Mouse (Mus musculus) CH12.LX (cell line): Measurements from ENCODE around the gene Tekt4. TPM values are rescaled to one million over a fixed set of nuclear protein-coding genes. Genes with fewer than 3 reads are reported as not detected.

Experiments
- DNase-seq: peaks from one replicate; pipeline ENCODE4 v3.0.0-alpha.2; 2013; ENCODE audit errors: extremely low read depth
- H3K27ac ChIP-seq: 2 replicates; pipeline ENCODE4 v1.5.1; 2012; ENCODE audit warnings: low read depth, mild to moderate bottlenecking, control low read depth, moderate library complexity; ENCODE audit not compliant: insufficient read depth
- H3K27me3 ChIP-seq: replicated peaks from 2 replicates; pipeline ENCODE3; 2012; ENCODE audit warnings: inconsistent platforms
- H3K36me3 ChIP-seq, 2 experiments: replicated peaks in 1 of 2; 2 replicates each; pipeline versions ENCODE3 to v1.6.1; 2012; ENCODE audit warnings: inconsistent platforms in 1 of 2, low read length in 1 of 2, mild to moderate bottlenecking in 1 of 2, mixed read lengths in 1 of 2, moderate library complexity in 1 of 2; ENCODE audit not compliant: control insufficient read depth in 1 of 2, insufficient read depth in 1 of 2
- H3K4me1 ChIP-seq, 2 experiments: 2 replicates each; pipeline ENCODE4 v1.6.1; 2012; ENCODE audit warnings: inconsistent platforms in 1 of 2, moderate library complexity in 1 of 2; ENCODE audit not compliant: insufficient read depth in 2 of 2, control insufficient read depth in 1 of 2
- H3K4me2 ChIP-seq: 2 replicates; pipeline ENCODE4 v1.6.1; 2012; ENCODE audit warnings: low read depth, mild to moderate bottlenecking, control low read depth; ENCODE audit not compliant: poor library complexity, insufficient read depth, severe bottlenecking
- H3K4me3 ChIP-seq, 3 experiments: fragments of 150-350 bp in 1 of 3; sonication (generic) in 1 of 3; replicated peaks in 1 of 3; 2 replicates each; pipeline versions ENCODE3 to v1.5.1; 2011 to 2012; ENCODE audit warnings: low read depth in 2 of 3, low read length in 2 of 3, mild to moderate bottlenecking in 2 of 3, moderate library complexity in 2 of 3, control low read depth in 1 of 3, improper control_type of control experiment in 1 of 3, inconsistent platforms in 1 of 3, mixed read lengths in 1 of 3; ENCODE audit not compliant: poor library complexity in 1 of 3
- H3K79me2 ChIP-seq: replicated peaks from 2 replicates; pipeline ENCODE4 v1.6.1; 2012; ENCODE audit warnings: mild to moderate bottlenecking, moderate library complexity; ENCODE audit not compliant: control insufficient read depth, poor library complexity, insufficient read depth, severe bottlenecking; ENCODE audit errors: extremely low read depth
- H3K9ac ChIP-seq: 2 replicates; pipeline ENCODE4 v1.6.1; 2012; ENCODE audit warnings: low read depth, mild to moderate bottlenecking, control low read depth, moderate library complexity; ENCODE audit not compliant: insufficient read depth
- H3K9me3 ChIP-seq: replicated peaks from 2 replicates; pipeline ENCODE3; 2012; ENCODE audit warnings: low read length, inconsistent platforms, mixed read lengths
- CHD1 ChIP-seq: IDR thresholded peaks from 2 replicates; pipeline ENCODE4 v1.6.1; 2012; ENCODE audit warnings: low read depth, low read length, improper control_type of control experiment, inconsistent platforms
- CHD2 ChIP-seq: IDR thresholded peaks from 2 replicates; pipeline ENCODE4 v1.6.1; 2011; ENCODE audit warnings: low read length, improper control_type of control experiment
- CTCF ChIP-seq, 2 experiments: IDR thresholded peaks in 1 of 2; conservative IDR thresholded peaks in 1 of 2; 2 replicates each; pipeline ENCODE4 v1.5.1; 2011 to 2012; ENCODE audit warnings: low read depth in 2 of 2, low read length in 2 of 2, improper control_type of control experiment in 1 of 2, inconsistent platforms in 1 of 2, mild to moderate bottlenecking in 1 of 2, moderate library complexity in 1 of 2
- ELF1 ChIP-seq: IDR thresholded peaks from 2 replicates; pipeline ENCODE4 v1.6.1; 2014; ENCODE audit warnings: low read depth, mild to moderate bottlenecking, inconsistent platforms, low read length, improper control_type of control experiment
- ETS1 ChIP-seq: conservative IDR thresholded peaks from 2 replicates; pipeline ENCODE4 v1.6.1; 2012; ENCODE audit warnings: low read depth, mild to moderate bottlenecking, inconsistent platforms, low read length, improper control_type of control experiment, moderate library complexity
- GABPA ChIP-seq: IDR thresholded peaks from 2 replicates; pipeline ENCODE4 v1.6.1; 2012; ENCODE audit warnings: low read depth, low read length, improper control_type of control experiment, inconsistent platforms; ENCODE audit not compliant: insufficient replicate concordance
- HCFC1 ChIP-seq: IDR thresholded peaks from 2 replicates; pipeline ENCODE4 v1.6.1; 2012; ENCODE audit warnings: low read depth, mild to moderate bottlenecking, inconsistent platforms, low read length, improper control_type of control experiment
- JUND ChIP-seq: conservative IDR thresholded peaks from 2 replicates; pipeline ENCODE4 v1.6.1; 2011; ENCODE audit warnings: low read depth, low read length, improper control_type of control experiment
- KAT2A ChIP-seq: IDR thresholded peaks from 2 replicates; pipeline ENCODE4 v1.6.1; 2012; ENCODE audit warnings: low read length, improper control_type of control experiment, inconsistent platforms; ENCODE audit not compliant: insufficient replicate concordance
- MAX ChIP-seq: IDR thresholded peaks from 2 replicates; pipeline ENCODE4 v1.6.1; 2011; ENCODE audit warnings: low read length, improper control_type of control experiment
- NELFE ChIP-seq: IDR thresholded peaks from 2 replicates; pipeline ENCODE4 v1.6.1; 2011; ENCODE audit warnings: low read depth, low read length, improper control_type of control experiment
- POLR2AphosphoS2 ChIP-seq: IDR thresholded peaks from 2 replicates; pipeline ENCODE4 v1.6.1; 2011; ENCODE audit warnings: low read depth, low read length, improper control_type of control experiment
- RAD21 ChIP-seq: IDR thresholded peaks from 2 replicates; pipeline ENCODE4 v1.6.1; 2011; ENCODE audit warnings: low read depth, mild to moderate bottlenecking, low read length, improper control_type of control experiment, moderate library complexity
- SMC3 ChIP-seq: IDR thresholded peaks from 2 replicates; pipeline ENCODE4 v1.6.1; 2011; ENCODE audit warnings: low read depth, low read length, improper control_type of control experiment
- UBTF ChIP-seq: IDR thresholded peaks from 2 replicates; pipeline ENCODE4 v1.6.1; 2012; ENCODE audit warnings: low read depth, mild to moderate bottlenecking, inconsistent platforms, low read length, improper control_type of control experiment, moderate library complexity
- dilution Hi-C: fragments of 300-500 bp; cut with MboI; formaldehyde crosslinking; loops from 2 replicates; pipeline ENCODE4 v1.14.3; 2020; ENCODE audit warnings: low sequenced_read_pairs; ENCODE audit not compliant: extremely low pct_unique_long_range_greater_than_20kb, extremely low pct_ligation_motif_present
- in situ Hi-C: fragments of 300-500 bp; cut with MboI; formaldehyde crosslinking; loops from 3 replicates; pipeline ENCODE4 v1.14.3; 2019; ENCODE audit warnings: low sequenced_read_pairs, low pct_ligation_motif_present, low pct_unique_long_range_greater_than_20kb, mixed read lengths
- polyA plus RNA-seq: library from polyadenylated mRNA; unstranded; fragments of >175 nt; gene quantifications from 2 replicates; pipeline ENCODE4 v1.2.1, GENCODE M21; 2012; ENCODE audit warnings: low read depth; ENCODE audit not compliant: insufficient read length
- total RNA-seq, 2 experiments: library from RNA; depleted of rRNA; stranded (reverse); fragments of 300-350 nt in 1 of 2; fragments of >200 nt in 1 of 2; gene quantifications; 2 replicates each; pipeline ENCODE4 v1.2.3; 2012 to 2014

Tekt4 gene
- total and polyA plus RNA-seq, 3 experiments: not detected

DNA sequence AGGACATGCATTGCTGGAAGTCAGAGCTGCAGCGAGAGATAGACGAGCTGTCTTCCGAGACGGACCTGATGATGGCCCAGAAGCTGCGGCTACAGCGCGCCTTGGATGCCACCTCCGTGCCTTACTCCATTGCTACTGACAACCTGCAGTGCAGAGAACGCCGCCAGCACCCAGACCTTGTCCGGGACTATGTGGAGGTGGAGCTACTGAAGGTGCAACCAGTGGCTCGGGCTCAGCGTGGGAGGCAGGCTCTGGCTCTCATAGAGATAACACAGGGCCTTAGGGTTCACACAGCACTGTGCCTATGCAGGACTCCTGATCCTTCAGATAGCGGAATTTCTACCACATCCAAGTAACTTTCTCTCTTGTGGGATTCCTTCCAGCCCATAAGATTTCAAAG, 17.6 kb downstream of the Tekt4 start:
- no peak overlapping the region for H3K4me2 ChIP-seq
- DNase-seq: no peak
- dilution Hi-C loops: no loop called here
- peaks cover 87% of the 10 kb centered on the region for H3K27me3 ChIP-seq
- no peaks in the 10 kb centered on the region for H3K9me3 ChIP-seq
- no peak overlapping the region for H3K27ac ChIP-seq
- TF ChIP-seq ELF1 (no peak), GABPA (no peak), HCFC1 (no peak), CHD2 (no peak), CHD1 (no peak), KAT2A (no peak), POLR2AphosphoS2 (no peak), ETS1 (no peak), CTCF (conservative IDR thresholded peaks at IDR 0.05 in 1 of 2, IDR thresholded peaks at IDR 0.05 in 1 of 2; ENCODE audit: low read depth in 2 of 2, low read length in 2 of 2) (no peak), NELFE (no peak), JUND (no peak), UBTF (no peak)
- H3K4me3 ChIP-seq: no peak overlapping the region
- H3K36me3 ChIP-seq: no peaks in the 10 kb centered on the region
- peaks cover 0 to 9% of the 10 kb centered on the region in 2 experiments; a peak in 2 of 4 replicates for H3K4me1 ChIP-seq
- no peak overlapping the region for H3K9ac ChIP-seq
- in situ Hi-C loops: loop anchor here (5.0 kb wide), 1 partner anchor 70 kb away; no protein-coding TSS in a partner anchor
- H3K79me2 ChIP-seq: no peaks in the 10 kb centered on the region

DNA sequence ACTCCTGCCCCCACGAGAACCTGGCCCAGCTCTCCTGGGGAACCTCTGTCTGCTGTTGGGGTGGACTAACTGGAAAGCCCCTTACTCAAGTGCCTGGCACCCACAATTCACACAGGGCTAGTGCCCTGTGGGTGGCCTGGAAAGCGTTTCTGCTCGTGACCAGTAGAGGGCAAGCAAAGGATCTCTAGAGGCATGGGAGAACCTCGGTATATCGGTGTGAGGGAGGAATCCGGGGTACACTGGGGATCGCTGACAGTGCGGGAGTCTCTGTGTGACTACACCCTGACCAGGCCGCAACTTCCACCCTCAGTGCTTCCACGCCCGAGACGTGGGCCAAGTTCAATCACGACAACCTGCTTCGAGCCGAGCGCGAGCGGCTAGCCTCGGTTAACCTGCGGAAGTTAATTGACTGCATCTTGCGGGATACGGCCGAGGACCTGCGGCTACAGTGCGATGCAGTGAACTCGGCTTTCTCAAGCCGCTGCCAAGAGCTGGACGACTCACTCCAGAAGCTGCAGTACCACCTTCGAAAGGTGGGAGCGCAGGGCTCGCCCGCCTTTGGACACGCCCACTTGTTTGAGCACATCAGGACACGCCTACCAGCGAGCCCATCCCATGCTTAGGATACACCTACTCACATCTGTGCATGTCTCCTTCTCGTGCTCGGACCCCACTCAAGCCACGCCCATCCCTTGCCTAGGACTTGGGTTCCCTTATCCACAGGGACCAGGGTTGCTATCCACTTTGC, 20.1 kb downstream of the Tekt4 start:
- H3K79me2 ChIP-seq: no peaks in the 10 kb centered on the region
- H3K4me3 ChIP-seq: peak overlapping the region in 2 of 3 experiments; percentile 20 to 47
- no peak for TF ChIP-seq MAX
- peak; percentile 7 for TF ChIP-seq RAD21
- peak; percentile 19 to 58; a peak in 3 of 4 replicates for TF ChIP-seq CTCF (conservative IDR thresholded peaks at IDR 0.05 in 1 of 2, IDR thresholded peaks at IDR 0.05 in 1 of 2; ENCODE audit: low read depth in 2 of 2, low read length in 2 of 2)
- peak; percentile 36 for TF ChIP-seq SMC3
- TF ChIP-seq, all 38 proteins: peak for 3
- Histone ChIP-seq H3K9me3 (no peaks in the 10 kb centered on the region), H3K36me3 (no peaks in the 10 kb centered on the region), H3K4me2 (peak overlapping the region; percentile 51), H3K27ac (no peak overlapping the region), H3K27me3 (peaks cover 86% of the 10 kb centered on the region), H3K4me1 (peaks cover 0 to 9% of the 10 kb centered on the region in 2 experiments; a peak in 2 of 4 replicates), H3K9ac (no peak overlapping the region)
- in situ Hi-C loops (loop anchor here (5.0 kb wide), 2 partner anchors 72 to 223 kb away; no protein-coding TSS in a partner anchor), dilution Hi-C loops (no loop called here)
- DNase-seq: peak; percentile 82
